Mouse (Mus musculus) stomach, postnatal 0 days (tissue): ENCODE data around the gene Syne3. TPM values are rescaled to one million over a fixed set of nuclear protein-coding genes. Genes with fewer than 3 reads are reported as not detected.
A peak's percentile ranks its signal among the peaks of the same experiment; 100 is the strongest.

Experiments used
- ATAC-seq: fragments of 200-750 bp; cut with Nextera tagmentation; 2 replicates; pipeline ENCODE4 v1.8.0; 2017; ENCODE audit not compliant: low FRiP score, low TSS enrichment
- DNase-seq: peaks from one replicate; pipeline ENCODE4 v3.0.0-alpha.2; 2016; ENCODE audit warnings: low spot score
- H3K27ac ChIP-seq: fragments of 300-500 bp; sonication (generic); replicated peaks from 2 replicates; pipeline ENCODE4 v1.5.1; 2014; ENCODE audit warnings: mild to moderate bottlenecking, control low read depth
- H3K27me3 ChIP-seq: fragments of 300-500 bp; sonication (generic); 2 replicates; pipeline ENCODE4 v1.6.1; 2014; ENCODE audit warnings: low read length; ENCODE audit not compliant: control insufficient read depth, insufficient read depth
- H3K36me3 ChIP-seq: fragments of 300-500 bp; sonication (generic); 2 replicates; pipeline ENCODE4 v1.6.1; 2014; ENCODE audit warnings: low read length, mixed read lengths; ENCODE audit not compliant: control insufficient read depth, insufficient read depth
- H3K4me1 ChIP-seq: fragments of 300-500 bp; sonication (generic); replicated peaks from 2 replicates; pipeline ENCODE4 v1.6.1; 2014; ENCODE audit warnings: antibody characterized with exemption; ENCODE audit not compliant: control insufficient read depth, insufficient read depth
- H3K4me2 ChIP-seq: fragments of 300-500 bp; sonication (generic); replicated peaks from 2 replicates; pipeline ENCODE4 v1.6.1; 2014; ENCODE audit warnings: low read depth, mild to moderate bottlenecking, control low read depth, moderate library complexity
- H3K4me3 ChIP-seq: fragments of 300-500 bp; sonication (generic); 2 replicates; pipeline ENCODE4 v1.5.1; 2014; ENCODE audit warnings: low read depth, low read length, control low read depth
- H3K9ac ChIP-seq: fragments of 300-500 bp; sonication (generic); 2 replicates; pipeline ENCODE4 v1.6.1; 2014; ENCODE audit warnings: mild to moderate bottlenecking, low read length, control low read depth, mixed read lengths
- H3K9me3 ChIP-seq: fragments of 300-500 bp; sonication (generic); 2 replicates; pipeline ENCODE4 v1.6.1; 2016; ENCODE audit warnings: low read length; ENCODE audit not compliant: control insufficient read depth
- CTCF ChIP-seq: IDR thresholded peaks from 2 replicates; pipeline ENCODE4 v1.5.1; 2016; ENCODE audit warnings: antibody characterized with exemption, low read depth, mild to moderate bottlenecking, moderate library complexity
- EP300 ChIP-seq: optimal IDR thresholded peaks from 2 replicates; pipeline ENCODE3; 2016; ENCODE audit warnings: antibody characterized with exemption
- WGBS: fragments of 180-500 bp; shearing (Covaris S2); extraction: QIAGEN DNeasy Blood & Tissue Kit; methylation state at CpG from one replicate; pipeline ENCODE4 v1.1.7; 2014; 5-methylcytosine and 5-hydroxymethylcytosine counted together
- polyA plus RNA-seq: library from polyadenylated mRNA; unstranded; fragments of >200 nt; fragmentation: Nextera tagmentation; extraction: Ambion mirVana; gene quantifications from 2 replicates; pipeline ENCODE4 v1.2.1, GENCODE M21; 2015

Syne3 gene
- polyA plus RNA-seq, 1 experiment from 2014 or later: 0.72 TPM

DNA sequence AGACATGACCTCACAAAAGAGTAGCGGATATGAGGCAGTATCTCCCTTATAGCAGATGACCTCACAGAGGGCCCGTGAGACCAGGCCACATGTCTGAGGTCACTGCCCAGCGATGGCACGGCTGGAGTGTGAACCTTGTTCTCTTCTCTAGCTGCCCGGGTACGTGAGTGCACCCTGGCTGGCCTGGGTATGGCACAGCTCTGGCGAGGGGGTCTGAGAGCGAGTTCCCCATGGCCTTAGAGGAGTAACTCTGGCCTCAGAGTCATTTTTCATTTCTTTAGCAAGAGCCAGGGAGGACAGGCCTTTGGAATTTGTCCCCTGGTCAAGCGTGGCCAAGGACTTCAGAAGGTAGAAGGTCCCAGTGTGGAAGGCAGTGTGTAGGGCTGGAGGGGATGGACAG lies 35.2 kb upstream of the Syne3 start:
- Histone ChIP-seq H3K27me3 (no peaks in the 10 kb centered on the region), H3K4me2 (no peak overlapping the region), H3K27ac (no peak overlapping the region), H3K9me3 (no peaks in the 10 kb centered on the region), H3K4me1 (no peaks in the 10 kb centered on the region), H3K36me3 (peaks cover 16% of the 10 kb centered on the region; the same call in 1 of the 2 replicates), H3K9ac (no peak overlapping the region), H3K4me3 (no peak overlapping the region)
- 89% methylated on average over 9 of the region's 9 CpGs for WGBS
- no peak for ATAC-seq
- no peak for DNase-seq
- TF ChIP-seq CTCF (no peak), EP300 (no peak)

DNA sequence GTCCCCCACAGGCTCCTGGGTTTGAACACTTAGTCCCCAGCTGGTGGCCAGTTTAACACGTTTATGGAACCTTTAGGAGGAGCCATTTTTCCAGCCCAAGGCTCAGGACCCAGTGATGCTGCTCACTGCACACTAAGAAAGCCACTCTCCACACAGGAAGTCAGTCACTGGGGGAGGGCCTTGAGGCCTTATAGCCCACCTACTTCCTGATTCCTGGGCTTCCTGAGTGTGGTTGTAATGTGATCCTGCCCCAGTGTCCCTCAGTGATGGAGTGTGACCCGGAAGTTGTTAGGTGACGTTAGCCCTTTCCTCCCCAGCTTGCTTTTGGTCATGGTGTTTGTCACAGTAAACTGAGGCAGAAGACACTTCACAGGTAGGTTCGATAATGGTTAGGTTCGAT lies 33.5 kb upstream of the Syne3 start:
- ATAC-seq: no peak
- Histone ChIP-seq H3K36me3 (peaks cover 16% of the 10 kb centered on the region; the same call in 1 of the 2 replicates), H3K9me3 (no peaks in the 10 kb centered on the region), H3K4me3 (no peak overlapping the region), H3K4me1 (no peaks in the 10 kb centered on the region), H3K9ac (no peak overlapping the region), H3K27me3 (no peaks in the 10 kb centered on the region), H3K4me2 (no peak overlapping the region), H3K27ac (no peak overlapping the region)
- no peak for TF ChIP-seq CTCF
- no peak for TF ChIP-seq EP300
- no peak for DNase-seq
- WGBS: 85% methylated on average over 5 of the region's 5 CpGs

DNA sequence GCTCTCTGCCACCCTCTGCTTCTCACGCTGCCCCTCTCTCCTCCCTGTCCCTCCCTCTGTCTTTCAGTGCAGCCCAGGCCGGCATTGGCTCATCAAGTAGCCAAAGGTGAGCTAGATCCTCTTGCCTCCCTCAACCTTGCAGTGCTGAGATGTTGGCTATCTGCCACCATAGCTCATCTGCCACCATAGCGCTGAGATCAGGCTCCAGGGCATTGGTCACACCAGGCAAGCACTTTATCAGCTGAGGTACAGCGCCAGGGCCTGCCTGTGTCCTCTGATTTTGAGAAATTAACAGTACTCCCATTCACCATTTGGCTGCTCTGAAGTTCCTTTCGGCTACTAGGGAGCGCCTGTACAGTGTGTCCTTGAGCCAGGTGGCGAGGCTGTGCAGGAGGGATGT lies 31.3 kb upstream of the Syne3 start:
- DNase-seq (no peak), ATAC-seq (no peak)
- WGBS: 95% methylated on average over 7 of the region's 7 CpGs
- H3K27ac ChIP-seq: no peak overlapping the region
- H3K27me3 ChIP-seq: no peaks in the 10 kb centered on the region
- no peak overlapping the region for H3K9ac ChIP-seq
- H3K9me3 ChIP-seq: no peaks in the 10 kb centered on the region
- no peak overlapping the region for H3K4me2 ChIP-seq
- TF ChIP-seq EP300 (no peak), CTCF (no peak)
- no peak overlapping the region for H3K4me3 ChIP-seq
- no peaks in the 10 kb centered on the region for H3K4me1 ChIP-seq
- peaks cover 16% of the 10 kb centered on the region; the same call in 1 of the 2 replicates for H3K36me3 ChIP-seq

DNA sequence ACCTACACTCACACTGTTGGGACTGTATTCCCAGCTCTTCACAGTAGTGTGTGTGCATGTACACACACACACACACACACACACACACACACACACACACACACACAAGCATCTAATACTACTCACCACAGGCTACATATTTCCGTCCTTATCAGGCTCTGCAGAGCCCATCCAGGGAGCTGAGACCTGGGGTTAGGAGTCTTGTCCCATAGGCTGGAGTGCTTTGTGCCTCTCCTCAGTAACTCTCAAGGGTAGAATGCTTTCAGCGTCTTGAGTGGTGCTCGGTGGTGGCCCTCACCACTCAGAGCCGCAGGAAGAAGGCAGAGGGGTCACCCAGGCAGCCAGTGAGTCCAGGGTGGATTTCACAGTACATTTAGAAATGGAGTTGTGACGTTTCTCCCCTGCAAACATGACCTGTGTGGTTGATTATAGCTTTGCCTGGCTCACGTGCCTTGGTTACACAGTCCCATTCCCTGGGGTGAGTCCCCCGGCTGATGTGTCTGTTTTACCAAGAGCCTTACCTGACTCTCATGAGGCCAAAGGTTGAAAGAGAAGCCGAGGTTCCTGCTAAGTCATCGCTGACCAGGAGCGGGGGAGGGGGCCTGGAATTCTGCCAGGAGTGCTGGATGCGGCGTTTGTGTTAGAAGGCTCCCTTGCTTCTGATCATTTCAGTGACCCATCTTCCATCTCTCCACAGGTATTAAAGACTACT lies 30.1 kb upstream of the Syne3 start:
- 39% methylated on average over 12 of the region's 12 CpGs for WGBS
- DNase-seq: peak; percentile 41
- H3K36me3 ChIP-seq: peaks cover 16% of the 10 kb centered on the region; the same call in 1 of the 2 replicates
- no peaks in the 10 kb centered on the region for H3K9me3 ChIP-seq
- H3K9ac ChIP-seq: no peak overlapping the region
- H3K4me1 ChIP-seq: no peaks in the 10 kb centered on the region
- peak; percentile 69 for ATAC-seq
- H3K27ac ChIP-seq: no peak overlapping the region
- no peak overlapping the region for H3K4me3 ChIP-seq
- no peak overlapping the region for H3K4me2 ChIP-seq
- H3K27me3 ChIP-seq: no peaks in the 10 kb centered on the region
- TF ChIP-seq CTCF (no peak), EP300 (no peak)

DNA sequence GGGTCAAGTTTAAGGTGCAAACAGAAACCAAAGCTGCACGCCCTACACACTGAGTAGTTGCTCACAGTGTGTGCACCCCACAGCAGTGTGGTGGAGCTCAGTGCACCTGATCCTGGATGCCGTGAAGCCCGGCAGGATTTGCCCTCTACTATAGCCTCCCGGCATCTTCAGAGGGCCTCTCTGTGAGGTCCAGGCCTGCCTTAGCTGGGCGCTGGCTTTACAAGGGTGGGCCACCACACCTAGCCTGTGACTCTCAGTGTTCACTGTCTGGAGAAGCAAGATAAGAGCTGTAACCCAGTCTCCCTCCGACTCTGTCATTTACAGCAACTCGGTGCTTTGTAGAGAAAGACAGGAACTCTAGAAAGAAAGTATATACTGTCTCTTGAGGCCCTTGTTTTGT lies 29.3 kb upstream of the Syne3 start:
- ATAC-seq (0 out of 2 replicates have a peak, but pooled peaks have one; percentile 35), DNase-seq (no peak)
- Histone ChIP-seq H3K27ac (no peak overlapping the region), H3K9me3 (no peaks in the 10 kb centered on the region), H3K4me2 (no peak overlapping the region), H3K36me3 (peaks cover 16% of the 10 kb centered on the region; the same call in 1 of the 2 replicates), H3K4me3 (no peak overlapping the region), H3K27me3 (no peaks in the 10 kb centered on the region), H3K4me1 (0 out of 2 replicates have a peak, but pooled peaks cover under 1% of the 10 kb centered on the region), H3K9ac (no peak overlapping the region; the same call in 1 of the 2 replicates)
- TF ChIP-seq CTCF (no peak), EP300 (no peak)
- WGBS: 56% methylated on average over 7 of the region's 7 CpGs

DNA sequence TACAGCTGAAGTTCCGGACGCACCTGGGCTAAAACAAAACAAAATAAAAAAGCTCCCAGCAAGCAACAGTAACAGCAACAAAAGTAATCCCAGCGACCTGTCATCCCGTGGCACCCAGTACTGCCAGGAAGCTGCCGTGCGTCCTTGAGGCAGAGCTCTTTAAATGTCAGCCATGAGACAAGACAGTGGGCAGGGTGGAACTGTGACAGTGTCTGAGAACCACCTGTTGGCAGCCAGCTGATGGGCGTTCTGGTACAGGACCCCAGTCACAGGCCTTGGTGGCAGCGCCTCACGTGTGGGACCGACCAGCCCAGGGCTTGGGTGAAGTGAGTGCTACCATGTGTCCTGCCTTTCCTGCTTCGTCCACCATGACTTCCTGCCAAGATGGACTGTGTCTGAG lies 28.6 kb upstream of the Syne3 start:
- Histone ChIP-seq H3K36me3 (peaks cover 16% of the 10 kb centered on the region; the same call in 1 of the 2 replicates), H3K9ac (no peak overlapping the region), H3K4me3 (no peak overlapping the region), H3K27me3 (no peaks in the 10 kb centered on the region), H3K27ac (no peak overlapping the region), H3K4me2 (no peak overlapping the region), H3K4me1 (0 out of 2 replicates have a peak, but pooled peaks cover 2% of the 10 kb centered on the region), H3K9me3 (no peaks in the 10 kb centered on the region)
- DNase-seq (no peak), ATAC-seq (no peak)
- TF ChIP-seq EP300 (no peak), CTCF (no peak)
- WGBS: 74% methylated on average over 11 of the region's 11 CpGs
